ENCODE assay signal across 8 mouse cellular contexts in the genomic region with DNA sequence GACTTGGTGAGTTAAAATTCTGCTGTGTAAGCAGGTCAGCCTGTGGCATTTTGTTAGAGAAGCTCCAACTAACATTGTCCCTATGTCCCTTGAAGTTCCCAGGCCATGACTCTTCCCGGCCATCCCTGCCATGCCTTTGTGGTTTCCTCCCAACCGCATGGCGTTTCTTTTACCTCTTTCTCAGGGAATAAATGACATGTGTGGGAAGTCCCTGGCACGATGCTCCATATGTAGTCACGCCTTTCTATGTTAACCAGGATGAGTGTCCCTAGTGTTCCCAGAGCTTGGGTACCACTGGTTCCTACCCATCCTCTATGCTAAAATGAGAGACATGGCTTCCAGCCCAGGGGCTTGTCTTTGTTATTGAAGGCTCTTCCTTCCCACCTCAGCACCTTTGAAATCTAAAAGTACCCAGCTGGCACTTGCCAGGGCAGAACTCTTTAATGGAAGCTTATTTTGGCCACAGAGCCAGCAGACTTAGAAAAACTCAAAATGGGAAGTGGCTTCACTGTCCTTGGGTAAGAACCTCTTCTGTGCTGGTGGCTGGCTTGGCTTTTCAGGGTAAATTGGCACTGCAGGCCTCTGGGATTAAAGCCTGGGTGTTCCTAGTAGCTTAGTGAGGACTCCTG. TPM values are rescaled to one million over a fixed set of nuclear protein-coding genes. Genes with fewer than 3 reads are reported as not detected.
DNase-seq lines count a peak whose midpoint lies in the region; ATAC-seq and TF ChIP-seq lines count a peak whose summit lies in the region.

No protein-coding gene starts in this region.

- H3K27ac ChIP-seq in embryonic facial prominence, embryonic 15.5 days (replicated peaks): peak overlapping the region; percentile 83
- H3K27ac ChIP-seq in intestine, postnatal 0 days (ENCODE audit: low read depth, low read length): peak overlapping the region; percentile 71

- no peak overlapping the region for H3K4me2 ChIP-seq in embryonic facial prominence, embryonic 15.5 days (replicated peaks)
- H3K4me2 ChIP-seq in intestine, postnatal 0 days (replicated peaks; ENCODE audit: low read depth): no peak overlapping the region

- no peak overlapping the region for H3K9ac ChIP-seq in embryonic facial prominence, embryonic 15.5 days
- no peak overlapping the region for H3K9ac ChIP-seq in intestine, postnatal 0 days (ENCODE audit: low read depth, low read length)

- H3K4me1 ChIP-seq in embryonic facial prominence, embryonic 15.5 days: peaks cover 52% of the 10 kb centered on the region
- H3K4me1 ChIP-seq in intestine, postnatal 0 days (replicated peaks; ENCODE audit: control insufficient read depth, insufficient read depth, low read length): peaks cover 29% of the 10 kb centered on the region

- no peaks in the 10 kb centered on the region for H3K36me3 ChIP-seq in embryonic facial prominence, embryonic 15.5 days
- H3K36me3 ChIP-seq in intestine, postnatal 0 days (ENCODE audit: control insufficient read depth, insufficient read depth): no peaks in the 10 kb centered on the region

- no peak overlapping the region for H3K4me3 ChIP-seq in embryonic facial prominence, embryonic 15.5 days (replicated peaks)
- H3K4me3 ChIP-seq in intestine, postnatal 0 days (ENCODE audit: low read depth, low read length): no peak overlapping the region

- 71% methylated on average over 5 of the region's 5 CpGs for WGBS in embryonic facial prominence, embryonic 15.5 days
- 91% methylated on average over 5 of the region's 5 CpGs for WGBS in intestine, postnatal 0 days

- DNase-seq in heart, adult 18-20 months: peak; percentile 72 to 73
- DNase-seq in heart, postnatal 4 days: no peak
- DNase-seq in 3134 (ENCODE audit: extremely low read depth, insufficient read length, low spot score): peak; percentile 67
- no peak for DNase-seq in adrenal gland, postnatal 10 days
- DNase-seq in gastrocnemius, postnatal 36 days: no peak
- DNase-seq in yolk sac, embryonic 10.5 days (ENCODE audit: low spot score): no peak

- no peaks in the 10 kb centered on the region for H3K27me3 ChIP-seq in embryonic facial prominence, embryonic 15.5 days
- H3K27me3 ChIP-seq in intestine, postnatal 0 days (replicated peaks; ENCODE audit: control insufficient read depth, insufficient read depth, low read length): no peaks in the 10 kb centered on the region

- no peaks in the 10 kb centered on the region for H3K9me3 ChIP-seq in embryonic facial prominence, embryonic 15.5 days (replicated peaks)
- H3K9me3 ChIP-seq in intestine, postnatal 0 days (ENCODE audit: control insufficient read depth): no peaks in the 10 kb centered on the region

- intact Hi-C loops in gastrocnemius, postnatal 36 days (cut with DNase I): no loop called here

- TF ChIP-seq CTCF in intestine, postnatal 0 days (IDR thresholded peaks at IDR 0.05; ENCODE audit: low read depth): no peak

- ATAC-seq in embryonic facial prominence, embryonic 15.5 days (ENCODE audit: insufficient number of reproducible peaks, low FRiP score, low TSS enrichment, low read depth): no peak
- no peak for ATAC-seq in intestine, postnatal 0 days

RNA-seq across cellular contexts. Expression of a gene that starts 24.8 kb away (rescaled TPM):
- 10 to 100 TPM; 23.2 to 25.9 TPM for total RNA-seq in heart, adult 18-20 months (2021)
- total RNA-seq in heart, postnatal 4 days (2021): 10 to 100 TPM; 20.2 to 22.0 TPM
- 44.1 and 47.8 TPM in 2 replicates for polyA plus RNA-seq in embryonic facial prominence, embryonic 15.5 days (2015; fragmentation: Nextera tagmentation; extraction: Ambion mirVana)
- polyA plus RNA-seq in intestine, postnatal 0 days (2015; fragmentation: Nextera tagmentation; extraction: Ambion mirVana): 28.7 TPM in 2 replicates
- total RNA-seq in adrenal gland, postnatal 10 days (2021): 10 to 100 TPM; 26.6 to 30.7 TPM
- total RNA-seq in gastrocnemius, postnatal 36 days (2021): 10 to 100 TPM; 12.8 to 13.1 TPM

RNA-seq across cellular contexts. Expression of a gene that starts 25.1 kb away (rescaled TPM):
- 10 to 100 TPM; 73.8 to 84.0 TPM for total RNA-seq in heart, adult 18-20 months (2021)
- total RNA-seq in heart, postnatal 4 days (2021): 10 to 100 TPM; 70.5 to 73.5 TPM
- polyA plus RNA-seq in embryonic facial prominence, embryonic 15.5 days (2015; fragmentation: Nextera tagmentation; extraction: Ambion mirVana): 107 and 113 TPM in 2 replicates
- 98.4 and 100 TPM in 2 replicates for polyA plus RNA-seq in intestine, postnatal 0 days (2015; fragmentation: Nextera tagmentation; extraction: Ambion mirVana)
- total RNA-seq in adrenal gland, postnatal 10 days (2021): 10 to 100 TPM; 60.3 to 68.4 TPM
- total RNA-seq in gastrocnemius, postnatal 36 days (2021): 10 to 100 TPM; 45.0 to 46.0 TPM

RNA-seq across cellular contexts. Expression of a gene that starts 26.2 kb away (rescaled TPM):
- 100 to 1,000 TPM; 158 to 190 TPM for total RNA-seq in heart, adult 18-20 months (2021)
- 10 to 100 TPM; 31.4 to 36.9 TPM for total RNA-seq in heart, postnatal 4 days (2021)
- polyA plus RNA-seq in embryonic facial prominence, embryonic 15.5 days (2015; fragmentation: Nextera tagmentation; extraction: Ambion mirVana): 83.3 and 89.1 TPM in 2 replicates
- 11.5 and 17.8 TPM in 2 replicates for polyA plus RNA-seq in intestine, postnatal 0 days (2015; fragmentation: Nextera tagmentation; extraction: Ambion mirVana)
- total RNA-seq in adrenal gland, postnatal 10 days (2021): 100 to 1,000 TPM in 1 of 2 experiments, 10 to 100 TPM in 1; 46.2 to 129 TPM
- total RNA-seq in gastrocnemius, postnatal 36 days (2021): 10 to 100 TPM; 18.2 to 39.3 TPM

Comparison
In these comparisons a context has a peak if more than half of its experiments do, and no peak if none do; other contexts are left out.
1. DNase-seq: peak in heart, adult 18-20 months (2 of 2) and 3134 (single experiment); none in heart, postnatal 4 days (single experiment), adrenal gland, postnatal 10 days (single experiment), gastrocnemius, postnatal 36 days (0 of 2) and yolk sac, embryonic 10.5 days (single experiment).